Mouse (Mus musculus) forebrain, embryonic 11.5 days (tissue): Measurements from ENCODE around the gene Krtap31-2. TPM values are rescaled to one million over a fixed set of nuclear protein-coding genes. Genes with fewer than 3 reads are reported as not detected.

Source experiments
- ATAC-seq: fragments of 200-750 bp; cut with Nextera tagmentation; replicated peaks from 2 replicates; pipeline ENCODE4 v1.8.0; 2017; ENCODE audit warnings: moderate TSS enrichment; ENCODE audit not compliant: low FRiP score
- DNase-seq: peaks from one replicate; pipeline ENCODE4 v3.0.0-alpha.2; 2017; ENCODE audit warnings: low spot score
- H3K27ac ChIP-seq: fragments of 300-500 bp; sonication (generic); 2 replicates; pipeline ENCODE4 v1.5.1; 2014; ENCODE audit warnings: low read depth, low read length
- H3K27me3 ChIP-seq: fragments of 300-500 bp; sonication (generic); 2 replicates; pipeline ENCODE4 v1.6.1; 2014; ENCODE audit warnings: mild to moderate bottlenecking, low read length, mixed read lengths; ENCODE audit not compliant: control insufficient read depth, insufficient read depth
- H3K36me3 ChIP-seq: fragments of 300-500 bp; sonication (generic); 2 replicates; pipeline ENCODE4 v1.6.1; 2014; ENCODE audit warnings: mild to moderate bottlenecking, low read length, moderate library complexity, mixed read lengths; ENCODE audit not compliant: control insufficient read depth, insufficient read depth
- H3K4me1 ChIP-seq: fragments of 300-500 bp; sonication (generic); replicated peaks from 2 replicates; pipeline ENCODE4 v1.6.1; 2014; ENCODE audit warnings: low read length, mixed read lengths; ENCODE audit not compliant: control insufficient read depth, insufficient read depth
- H3K4me2 ChIP-seq: fragments of 300-500 bp; sonication (generic); 2 replicates; pipeline ENCODE4 v1.6.1; 2014; ENCODE audit warnings: low read depth, mild to moderate bottlenecking, low read length, moderate library complexity, mixed read lengths; ENCODE audit not compliant: severe bottlenecking
- H3K4me3 ChIP-seq: fragments of 300-500 bp; sonication (generic); 2 replicates; pipeline ENCODE4 v1.5.1; 2014; ENCODE audit warnings: low read depth, low read length
- H3K9ac ChIP-seq: fragments of 300-500 bp; sonication (generic); 2 replicates; pipeline ENCODE4 v1.6.1; 2014; ENCODE audit warnings: low read length
- H3K9me3 ChIP-seq: fragments of 300-500 bp; sonication (generic); 2 replicates; pipeline ENCODE4 v1.6.1; 2016; ENCODE audit warnings: low read length, mixed read lengths; ENCODE audit not compliant: control insufficient read depth
- WGBS: fragments of 180-500 bp; shearing (Covaris S2); extraction: QIAGEN DNeasy Blood & Tissue Kit; methylation state at CpG from one replicate; pipeline ENCODE4 v1.1.7; 2014; 5-methylcytosine and 5-hydroxymethylcytosine counted together
- polyA plus RNA-seq: library from polyadenylated mRNA; unstranded; fragments of >200 nt; fragmentation: Nextera tagmentation; extraction: Ambion mirVana; gene quantifications from 2 replicates; pipeline ENCODE4 v1.2.1, GENCODE M21; 2014

Gene Krtap31-2
- polyA plus RNA-seq: not detected in 2 replicates

- Histone ChIP-seq H3K4me2 (no peak within 1 kb of the TSS), H3K27me3 (no peaks in the 10 kb centered on the region), H3K9me3 (no peaks in the 10 kb centered on the region), H3K4me1 (no peaks in the 10 kb centered on the region), H3K4me3 (no peak within 1 kb of the TSS), H3K27ac (no peak within 1 kb of the TSS), H3K9ac (no peak within 1 kb of the TSS), H3K36me3 (no peaks in the 10 kb centered on the region)
- ATAC-seq (no peak), DNase-seq (no peak)
- WGBS: 88% methylated on average over 1 of the region's 1 CpGs
Observed at GRCm38 (mm10) chr11:99935991-99936390, at the start of gene Krtap31-2. Gene Krtap31-2, plus strand, starts transcription at chr11:99936291.

GRCm38 (mm10) chr11:99907620-99908019 lies 28.5 kb upstream of the Krtap31-2 start, which contains the start of gene Krtap31-1:
Gene Krtap31-1, plus strand, starts transcription at chr11:99907920.
- H3K27me3 ChIP-seq: no peaks in the 10 kb centered on the region
- no peaks in the 10 kb centered on the region for H3K9me3 ChIP-seq
- H3K36me3 ChIP-seq: no peaks in the 10 kb centered on the region
- H3K4me2 ChIP-seq: no peak within 1 kb of the TSS
- H3K4me3 ChIP-seq: no peak within 1 kb of the TSS
- ATAC-seq: no peak
- H3K9ac ChIP-seq: no peak within 1 kb of the TSS
- no peak for DNase-seq
- no peak within 1 kb of the TSS for H3K27ac ChIP-seq
- H3K4me1 ChIP-seq: no peaks in the 10 kb centered on the region
- 87% methylated on average over 2 of the region's 2 CpGs for WGBS

GRCm38 (mm10) chr11:99914451-99914850 lies 21.6 kb upstream of the Krtap31-2 start, which contains the start of gene Gm11565:
Gene Gm11565, plus strand, starts transcription at chr11:99914751.
- no peak for DNase-seq
- no peaks in the 10 kb centered on the region for H3K4me1 ChIP-seq

GRCm38 (mm10) chr11:99937751-99938264 lies 1.7 kb downstream of the Krtap31-2 start:
- H3K4me3 ChIP-seq: no peak overlapping the region
- no peaks in the 10 kb centered on the region for H3K27me3 ChIP-seq
- ATAC-seq (no peak), DNase-seq (no peak)
- no peaks in the 10 kb centered on the region for H3K4me1 ChIP-seq
- no peaks in the 10 kb centered on the region for H3K9me3 ChIP-seq
- no peaks in the 10 kb centered on the region for H3K36me3 ChIP-seq
- no peak overlapping the region for H3K9ac ChIP-seq
- H3K27ac ChIP-seq: no peak overlapping the region
- WGBS: 96% methylated on average over 9 of the region's 9 CpGs
- H3K4me2 ChIP-seq: no peak overlapping the region

More at GRCm38 (mm10) chr11:99914451-99914850, 21.6 kb upstream of the Krtap31-2 start, which contains the start of gene Gm11565:
- Histone ChIP-seq H3K27ac (no peak within 1 kb of the TSS), H3K4me3 (no peak within 1 kb of the TSS), H3K36me3 (no peaks in the 10 kb centered on the region), H3K9ac (no peak within 1 kb of the TSS), H3K27me3 (no peaks in the 10 kb centered on the region), H3K4me2 (no peak within 1 kb of the TSS), H3K9me3 (no peaks in the 10 kb centered on the region)
- ATAC-seq: no peak
- WGBS: 91% methylated on average over 3 of the region's 3 CpGs

GRCm38 (mm10) chr11:99948175-99948574 lies 12.1 kb downstream of the Krtap31-2 start, which contains the start of gene Krtap9-5:
Gene Krtap9-5, plus strand, starts transcription at chr11:99948475.
- no peak within 1 kb of the TSS for H3K27ac ChIP-seq
- WGBS: 89% methylated on average over 2 of the region's 2 CpGs

GRCm38 (mm10) chr11:99964213-99964612 lies 28.1 kb downstream of the Krtap31-2 start:
- no peak for ATAC-seq
- WGBS: 50% methylated on average over 6 of the region's 6 CpGs
- Histone ChIP-seq H3K36me3 (no peaks in the 10 kb centered on the region), H3K27me3 (no peaks in the 10 kb centered on the region), H3K9ac (no peak overlapping the region), H3K4me1 (no peaks in the 10 kb centered on the region), H3K4me2 (no peak overlapping the region), H3K9me3 (no peaks in the 10 kb centered on the region), H3K4me3 (no peak overlapping the region), H3K27ac (no peak overlapping the region)
- no peak for DNase-seq

More at GRCm38 (mm10) chr11:99948175-99948574, 12.1 kb downstream of the Krtap31-2 start, which contains the start of gene Krtap9-5:
- Histone ChIP-seq H3K4me3 (no peak within 1 kb of the TSS), H3K4me1 (no peaks in the 10 kb centered on the region), H3K36me3 (no peaks in the 10 kb centered on the region), H3K9me3 (no peaks in the 10 kb centered on the region), H3K9ac (no peak within 1 kb of the TSS), H3K27me3 (no peaks in the 10 kb centered on the region), H3K4me2 (no peak within 1 kb of the TSS)
- DNase-seq: no peak
- ATAC-seq: no peak

- no peak overlapping the region for H3K27ac ChIP-seq
- no peak overlapping the region for H3K9ac ChIP-seq
- DNase-seq (no peak), ATAC-seq (no peak)
- no peaks in the 10 kb centered on the region for H3K9me3 ChIP-seq
- no peak overlapping the region for H3K4me2 ChIP-seq
- no peak overlapping the region for H3K4me3 ChIP-seq
- no peaks in the 10 kb centered on the region for H3K27me3 ChIP-seq
- no peaks in the 10 kb centered on the region for H3K4me1 ChIP-seq
- 85% methylated on average over 2 of the region's 2 CpGs for WGBS
- no peaks in the 10 kb centered on the region for H3K36me3 ChIP-seq
Observed at GRCm38 (mm10) chr11:99965961-99966360, 29.9 kb downstream of the Krtap31-2 start.

GRCm38 (mm10) chr11:99978953-99979352 lies 42.9 kb downstream of the Krtap31-2 start, which contains the start of gene Krtap29-1:
Gene Krtap29-1, minus strand, starts transcription at chr11:99979053.
- no peaks in the 10 kb centered on the region for H3K4me1 ChIP-seq
- no peaks in the 10 kb centered on the region for H3K9me3 ChIP-seq
- H3K27me3 ChIP-seq: no peaks in the 10 kb centered on the region
- H3K4me2 ChIP-seq: no peak within 1 kb of the TSS
- 77% methylated on average over 5 of the region's 5 CpGs for WGBS
- H3K36me3 ChIP-seq: no peaks in the 10 kb centered on the region
- ATAC-seq: no peak
- no peak for DNase-seq
- H3K27ac ChIP-seq: no peak within 1 kb of the TSS
- H3K4me3 ChIP-seq: no peak within 1 kb of the TSS
- no peak within 1 kb of the TSS for H3K9ac ChIP-seq

- DNase-seq (no peak), ATAC-seq (no peak)
- H3K4me2 ChIP-seq: no peak overlapping the region
- no peak overlapping the region for H3K27ac ChIP-seq
- no peaks in the 10 kb centered on the region for H3K4me1 ChIP-seq
- H3K36me3 ChIP-seq: no peaks in the 10 kb centered on the region
- WGBS: 89% methylated on average over 9 of the region's 9 CpGs
- no peak overlapping the region for H3K4me3 ChIP-seq
- no peaks in the 10 kb centered on the region for H3K27me3 ChIP-seq
- no peak overlapping the region for H3K9ac ChIP-seq
- H3K9me3 ChIP-seq: no peaks in the 10 kb centered on the region
Observed at GRCm38 (mm10) chr11:99982731-99983130, 46.6 kb downstream of the Krtap31-2 start.
